Mouse (Mus musculus) midbrain, postnatal 0 days (tissue): ENCODE measurements at regions not wholly inside any gene's neighbourhood (a gene's known extent, or its start where the extent isn't known, plus 50 kb on each side); places are given as distances from the start of the nearest gene placed in this dataset.

ENCODE experiments used
- ATAC-seq: fragments of 200-750 bp; cut with Nextera tagmentation; 2 replicates; pipeline ENCODE4 v1.8.0; 2017; ENCODE audit warnings: moderate number of reproducible peaks, mild to moderate bottlenecking, moderate TSS enrichment, moderate library complexity; ENCODE audit not compliant: low FRiP score
- DNase-seq: peaks from one replicate; pipeline ENCODE4 v3.0.0-alpha.2; 2015; ENCODE audit warnings: low spot score
- H3K27ac ChIP-seq: fragments of 300-500 bp; sonication (generic); 2 replicates; pipeline ENCODE4 v1.5.1; 2014; ENCODE audit warnings: low read depth, mild to moderate bottlenecking, low read length, mixed read lengths
- H3K27me3 ChIP-seq: fragments of 300-500 bp; sonication (generic); 2 replicates; pipeline ENCODE4 v1.6.1; 2014; ENCODE audit warnings: low read length, control low read depth, mixed read lengths; ENCODE audit not compliant: insufficient read depth
- H3K36me3 ChIP-seq: fragments of 300-500 bp; sonication (generic); 2 replicates; pipeline ENCODE4 v1.6.1; 2014; ENCODE audit warnings: low read length, control low read depth, mixed read lengths; ENCODE audit not compliant: insufficient read depth
- H3K4me1 ChIP-seq: fragments of 300-500 bp; sonication (generic); 2 replicates; pipeline ENCODE4 v1.6.1; 2014; ENCODE audit warnings: mild to moderate bottlenecking, control low read depth, antibody characterized with exemption, low read length, mixed read lengths; ENCODE audit not compliant: insufficient read depth
- H3K4me2 ChIP-seq: fragments of 300-500 bp; sonication (generic); 2 replicates; pipeline ENCODE4 v1.6.1; 2014; ENCODE audit warnings: low read depth, mild to moderate bottlenecking, low read length, mixed read lengths; ENCODE audit not compliant: poor library complexity, severe bottlenecking
- H3K4me3 ChIP-seq: fragments of 300-500 bp; sonication (generic); 2 replicates; pipeline ENCODE4 v1.5.1; 2014; ENCODE audit warnings: low read depth, mild to moderate bottlenecking, low read length, moderate library complexity
- H3K9ac ChIP-seq: fragments of 300-500 bp; sonication (generic); replicated peaks from 2 replicates; pipeline ENCODE4 v1.6.1; 2014; ENCODE audit warnings: mild to moderate bottlenecking, low read length, moderate library complexity, mixed read lengths; ENCODE audit not compliant: poor library complexity, severe bottlenecking
- H3K9me3 ChIP-seq: fragments of 300-500 bp; sonication (generic); 2 replicates; pipeline ENCODE4 v1.6.1; 2016; ENCODE audit warnings: low read length, control low read depth
- CTCF ChIP-seq: IDR thresholded peaks from 2 replicates; pipeline ENCODE4 v1.5.1; 2016; ENCODE audit warnings: antibody characterized with exemption, mild to moderate bottlenecking
- WGBS: fragments of 180-500 bp; shearing (Covaris S2); extraction: QIAGEN DNeasy Blood & Tissue Kit; methylation state at CpG from one replicate; pipeline ENCODE4 v1.1.7; 2014; 5-methylcytosine and 5-hydroxymethylcytosine counted together

- DNase-seq, result no peak
These were observed 61.6 kb upstream of the Mrps22 start for GRCm38 (mm10) chr9:98663011-98663410.

GRCm38 (mm10) chr9:98651681-98652080 is 50.2 kb upstream of the Mrps22 start:
- no peaks in the 10 kb centered on the region for H3K9me3 ChIP-seq
- no peak overlapping the region for H3K4me3 ChIP-seq
- no peaks in the 10 kb centered on the region for H3K27me3 ChIP-seq
- no peak for DNase-seq
- H3K9ac ChIP-seq, result no peak overlapping the region
- TF ChIP-seq CTCF, result no peak
- WGBS, result 67% methylated on average over 2 of the region's 2 CpGs
- H3K27ac ChIP-seq, result no peak overlapping the region
- H3K4me2 ChIP-seq, result no peak overlapping the region
- no peaks in the 10 kb centered on the region for H3K4me1 ChIP-seq
- H3K36me3 ChIP-seq, result no peaks in the 10 kb centered on the region
- no peak for ATAC-seq

More at GRCm38 (mm10) chr9:98663011-98663410, 61.6 kb upstream of the Mrps22 start:
- H3K27me3 ChIP-seq, result no peaks in the 10 kb centered on the region
- no peak overlapping the region for H3K4me2 ChIP-seq
- H3K9me3 ChIP-seq, result no peaks in the 10 kb centered on the region
- no peak overlapping the region for H3K9ac ChIP-seq
- H3K4me3 ChIP-seq, result no peak overlapping the region
- H3K36me3 ChIP-seq, result no peaks in the 10 kb centered on the region
- no peak overlapping the region for H3K27ac ChIP-seq
- no peaks in the 10 kb centered on the region for H3K4me1 ChIP-seq
- TF ChIP-seq CTCF, result no peak
- no peak for ATAC-seq
- WGBS, result 63% methylated on average over 3 of the region's 3 CpGs
